Mouse (Mus musculus): ENCODE results near the gene Fbxl17. TPM values are rescaled to one million over a fixed set of nuclear protein-coding genes. Genes with fewer than 3 reads are reported as not detected.

The Fbxl17 gene
- polyA plus RNA-seq, 1 experiment: 4.1 TPM

DNA sequence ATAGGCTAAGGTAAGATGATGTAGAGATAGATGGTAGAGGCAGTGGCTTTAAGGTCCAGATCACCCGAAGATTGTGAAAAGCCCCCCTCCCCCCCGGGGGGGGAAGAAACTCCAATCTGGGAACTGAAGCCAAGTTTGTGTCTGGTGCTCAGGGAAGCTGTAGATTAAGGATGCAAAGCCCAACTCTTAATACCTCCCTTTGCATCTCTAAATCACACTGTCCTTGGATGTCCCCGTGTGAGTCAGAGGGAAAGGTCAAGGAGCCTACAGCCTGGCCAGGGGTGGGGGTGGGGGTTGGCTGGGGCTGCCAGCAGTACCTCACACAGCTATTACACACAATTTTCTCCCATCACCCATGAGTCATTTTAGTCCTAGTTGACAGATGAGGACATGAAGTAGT lies 453.4 kb downstream of the Fbxl17 start:
- Histone ChIP-seq H3K4me3 (ENCODE audit: control insufficient read depth, low read depth, low read length) (no peak overlapping the region), H3K27me3 (ENCODE audit: control insufficient read depth, insufficient read depth, low read length) (no peaks in the 10 kb centered on the region), H3K36me3 (ENCODE audit: control insufficient read depth, insufficient read depth, low read length) (no peaks in the 10 kb centered on the region), H3K4me1 (ENCODE audit: control insufficient read depth, insufficient read depth, low read length) (peaks cover 4% of the 10 kb centered on the region; the same call in 1 of the 2 replicates), H3K27ac (ENCODE audit: control insufficient read depth, insufficient read depth, low read depth, low read length) (no peak overlapping the region)
- TF ChIP-seq CTCF (IDR thresholded peaks at IDR 0.05; ENCODE audit: control insufficient read depth, insufficient read depth, insufficient replicate concordance, low read depth, low read length) (no peak), POLR2A (IDR thresholded peaks at IDR 0.05; ENCODE audit: control insufficient read depth, low read depth, low read length) (no peak)

DNA sequence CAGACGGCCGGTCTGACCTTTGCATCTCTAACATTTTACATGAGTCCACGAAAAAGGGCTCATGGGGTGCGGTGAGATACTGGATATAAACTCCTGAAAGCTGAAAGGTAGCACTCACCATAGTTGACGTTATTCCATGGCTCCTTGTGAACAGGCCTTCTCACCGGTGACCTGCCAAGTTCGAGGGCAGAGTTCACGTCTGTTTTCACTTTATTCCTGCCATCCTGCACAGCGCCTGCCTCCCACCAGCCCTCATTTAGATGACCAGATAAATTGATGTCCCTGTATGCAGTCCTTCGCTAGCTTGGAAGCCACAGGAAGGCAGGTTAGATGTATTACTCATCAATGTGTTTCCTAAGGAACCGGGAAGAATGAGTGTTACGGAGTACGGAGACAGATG lies 454.5 kb downstream of the Fbxl17 start:
- H3K4me1 ChIP-seq (ENCODE audit: control insufficient read depth, insufficient read depth, low read length): peaks cover 4% of the 10 kb centered on the region; the same call in 1 of the 2 replicates
- no peak overlapping the region for H3K27ac ChIP-seq (ENCODE audit: control insufficient read depth, insufficient read depth, low read depth, low read length)
- no peaks in the 10 kb centered on the region for H3K27me3 ChIP-seq (ENCODE audit: control insufficient read depth, insufficient read depth, low read length)
- TF ChIP-seq CTCF (IDR thresholded peaks at IDR 0.05; ENCODE audit: control insufficient read depth, insufficient read depth, insufficient replicate concordance, low read depth, low read length): no peak
- TF ChIP-seq POLR2A (IDR thresholded peaks at IDR 0.05; ENCODE audit: control insufficient read depth, low read depth, low read length): no peak
- H3K36me3 ChIP-seq (ENCODE audit: control insufficient read depth, insufficient read depth, low read length): no peaks in the 10 kb centered on the region
- no peak overlapping the region for H3K4me3 ChIP-seq (ENCODE audit: control insufficient read depth, low read depth, low read length)

DNA sequence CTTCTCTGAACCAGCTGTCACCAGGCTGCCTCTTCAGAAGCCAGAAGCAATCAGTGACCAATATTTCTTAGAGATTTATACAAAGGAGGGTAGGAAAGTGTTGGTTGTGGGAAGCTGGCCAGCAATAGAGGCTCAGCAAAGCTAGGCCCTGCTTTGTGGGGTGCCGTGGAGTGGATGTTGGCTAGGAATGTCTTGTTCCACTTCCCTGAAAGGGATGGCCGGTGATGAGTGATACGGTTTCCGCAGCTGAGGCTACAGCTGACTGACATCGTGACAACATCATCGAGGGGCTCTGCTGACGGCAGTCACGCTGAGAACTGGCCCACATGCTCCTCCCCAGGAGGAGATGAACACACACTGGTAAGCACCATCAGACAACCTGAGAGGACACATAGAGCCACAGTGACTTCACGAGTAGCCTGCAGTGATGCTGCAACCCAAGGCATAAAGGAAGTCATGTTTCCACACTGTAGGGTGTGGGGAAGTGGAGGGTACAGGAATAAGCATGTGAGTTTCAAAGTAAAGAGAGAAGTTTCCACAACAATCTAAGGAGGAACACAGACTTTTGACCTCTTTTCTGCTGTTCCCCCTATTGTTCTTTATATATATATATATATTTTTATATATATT lies 456.7 kb downstream of the Fbxl17 start:
- Histone ChIP-seq H3K4me3 (ENCODE audit: control insufficient read depth, low read depth, low read length) (no peak overlapping the region), H3K36me3 (ENCODE audit: control insufficient read depth, insufficient read depth, low read length) (no peaks in the 10 kb centered on the region), H3K27ac (ENCODE audit: control insufficient read depth, insufficient read depth, low read depth, low read length) (no peak overlapping the region), H3K4me1 (ENCODE audit: control insufficient read depth, insufficient read depth, low read length) (peaks cover 4% of the 10 kb centered on the region; the same call in 1 of the 2 replicates), H3K27me3 (ENCODE audit: control insufficient read depth, insufficient read depth, low read length) (no peaks in the 10 kb centered on the region)
- TF ChIP-seq CTCF (IDR thresholded peaks at IDR 0.05; ENCODE audit: control insufficient read depth, insufficient read depth, insufficient replicate concordance, low read depth, low read length): no peak
- no peak for TF ChIP-seq POLR2A (IDR thresholded peaks at IDR 0.05; ENCODE audit: control insufficient read depth, low read depth, low read length)

DNA sequence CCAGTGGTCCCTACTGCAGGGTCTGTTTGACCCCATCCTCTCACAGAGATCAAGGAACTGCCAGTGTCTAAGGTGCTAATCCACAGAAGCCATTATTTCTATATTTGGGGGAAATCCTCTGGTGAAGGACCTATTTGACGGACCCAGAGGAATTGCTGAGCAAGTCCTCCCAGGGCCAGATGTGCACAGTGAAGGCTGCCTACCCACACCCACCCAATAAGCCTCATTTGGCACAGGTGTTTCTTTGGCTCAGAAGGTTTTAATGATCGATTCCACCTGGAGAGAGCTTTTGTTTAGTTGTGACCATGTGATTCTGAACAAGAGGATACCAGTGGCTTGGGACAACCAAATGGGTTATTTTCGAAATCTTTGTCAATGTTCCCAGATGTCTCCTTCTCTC lies 462.3 kb downstream of the Fbxl17 start:
- TF ChIP-seq POLR2A (IDR thresholded peaks at IDR 0.05; ENCODE audit: control insufficient read depth, low read depth, low read length) (no peak), CTCF (IDR thresholded peaks at IDR 0.05; ENCODE audit: control insufficient read depth, insufficient read depth, insufficient replicate concordance, low read depth, low read length) (no peak)
- H3K4me1 ChIP-seq (ENCODE audit: control insufficient read depth, insufficient read depth, low read length): no peaks in the 10 kb centered on the region
- H3K27me3 ChIP-seq (ENCODE audit: control insufficient read depth, insufficient read depth, low read length): no peaks in the 10 kb centered on the region
- H3K27ac ChIP-seq (ENCODE audit: control insufficient read depth, insufficient read depth, low read depth, low read length): no peak overlapping the region
- H3K36me3 ChIP-seq (ENCODE audit: control insufficient read depth, insufficient read depth, low read length): no peaks in the 10 kb centered on the region
- H3K4me3 ChIP-seq (ENCODE audit: control insufficient read depth, low read depth, low read length): no peak overlapping the region

DNA sequence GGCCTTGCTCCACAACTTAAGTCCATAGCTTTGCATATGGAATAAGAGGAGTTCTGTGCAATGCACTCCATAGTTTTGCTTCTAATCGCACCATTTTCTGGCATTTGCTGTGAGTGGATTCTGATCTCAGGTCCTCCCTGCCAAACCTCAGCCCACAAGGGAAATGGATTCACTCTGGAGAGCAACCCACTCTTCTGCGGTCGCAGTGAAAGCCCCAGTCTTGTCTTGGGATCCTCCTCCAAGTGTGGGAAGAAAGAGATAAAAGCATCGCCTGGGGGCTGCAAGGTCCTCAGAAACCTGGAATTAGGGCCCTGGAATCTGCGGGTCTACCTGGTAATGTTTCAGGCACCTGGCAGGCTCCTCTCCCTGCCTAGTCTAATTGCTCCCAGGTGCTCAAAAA lies 466.7 kb downstream of the Fbxl17 start:
- no peak overlapping the region for H3K27ac ChIP-seq (ENCODE audit: control insufficient read depth, insufficient read depth, low read depth, low read length)
- no peaks in the 10 kb centered on the region for H3K4me1 ChIP-seq (ENCODE audit: control insufficient read depth, insufficient read depth, low read length)
- no peak overlapping the region for H3K4me3 ChIP-seq (ENCODE audit: control insufficient read depth, low read depth, low read length)
- H3K27me3 ChIP-seq (ENCODE audit: control insufficient read depth, insufficient read depth, low read length): no peaks in the 10 kb centered on the region
- TF ChIP-seq CTCF (IDR thresholded peaks at IDR 0.05; ENCODE audit: control insufficient read depth, insufficient read depth, insufficient replicate concordance, low read depth, low read length) (no peak), POLR2A (IDR thresholded peaks at IDR 0.05; ENCODE audit: control insufficient read depth, low read depth, low read length) (no peak)
- H3K36me3 ChIP-seq (ENCODE audit: control insufficient read depth, insufficient read depth, low read length): no peaks in the 10 kb centered on the region

DNA sequence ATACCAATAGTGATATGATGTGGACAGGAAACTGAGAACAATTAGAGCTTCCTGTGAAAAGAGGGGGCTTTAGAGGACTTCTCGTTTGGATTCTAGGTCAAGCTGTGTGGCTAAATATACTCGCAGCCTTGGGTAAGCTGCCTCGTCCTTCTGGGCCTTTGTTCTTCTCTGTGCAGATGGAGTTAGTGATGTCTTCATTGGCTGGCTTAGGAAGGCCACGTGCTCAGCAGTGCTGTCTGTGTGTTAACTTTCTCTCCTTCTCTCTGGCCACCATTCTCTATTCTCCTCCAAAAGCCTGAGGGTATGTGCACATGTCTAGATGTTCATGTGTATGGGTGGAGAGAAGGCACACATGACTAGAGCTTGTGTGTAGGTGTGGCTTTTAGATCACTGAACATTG lies 470.7 kb downstream of the Fbxl17 start:
- no peaks in the 10 kb centered on the region for H3K27me3 ChIP-seq (ENCODE audit: control insufficient read depth, insufficient read depth, low read length)
- no peaks in the 10 kb centered on the region for H3K36me3 ChIP-seq (ENCODE audit: control insufficient read depth, insufficient read depth, low read length)
- H3K4me3 ChIP-seq (ENCODE audit: control insufficient read depth, low read depth, low read length): no peak overlapping the region
- H3K4me1 ChIP-seq (ENCODE audit: control insufficient read depth, insufficient read depth, low read length): peaks cover 3% of the 10 kb centered on the region; the same call in 1 of the 2 replicates
- TF ChIP-seq CTCF (IDR thresholded peaks at IDR 0.05; ENCODE audit: control insufficient read depth, insufficient read depth, insufficient replicate concordance, low read depth, low read length): no peak
- no peak for TF ChIP-seq POLR2A (IDR thresholded peaks at IDR 0.05; ENCODE audit: control insufficient read depth, low read depth, low read length)
- no peak overlapping the region for H3K27ac ChIP-seq (ENCODE audit: control insufficient read depth, insufficient read depth, low read depth, low read length)

DNA sequence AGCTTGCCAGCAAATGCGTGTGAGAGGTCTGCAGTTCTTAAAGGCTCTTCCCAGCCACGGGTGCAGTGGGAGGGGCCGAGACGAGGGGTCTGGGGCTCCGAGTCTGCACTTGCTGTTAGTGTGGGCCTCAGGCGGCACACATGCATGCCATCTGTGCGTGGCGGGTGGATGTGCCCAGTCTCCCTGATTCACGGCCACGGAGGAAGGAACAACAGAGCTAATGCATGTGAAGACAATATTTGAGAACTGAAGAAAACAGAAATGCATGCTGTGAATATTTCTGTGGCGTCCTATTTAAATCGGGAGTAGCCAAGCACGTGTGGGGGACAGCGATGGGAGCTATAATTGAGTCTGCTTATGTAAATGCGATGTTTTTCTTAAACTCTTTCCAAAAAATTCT lies 474.6 kb downstream of the Fbxl17 start:
- Histone ChIP-seq H3K36me3 (ENCODE audit: control insufficient read depth, insufficient read depth, low read length) (no peaks in the 10 kb centered on the region), H3K27me3 (ENCODE audit: control insufficient read depth, insufficient read depth, low read length) (no peaks in the 10 kb centered on the region), H3K27ac (ENCODE audit: control insufficient read depth, insufficient read depth, low read depth, low read length) (no peak overlapping the region), H3K4me3 (ENCODE audit: control insufficient read depth, low read depth, low read length) (no peak overlapping the region), H3K4me1 (ENCODE audit: control insufficient read depth, insufficient read depth, low read length) (peaks cover 3% of the 10 kb centered on the region; the same call in 1 of the 2 replicates)
- TF ChIP-seq CTCF (IDR thresholded peaks at IDR 0.05; ENCODE audit: control insufficient read depth, insufficient read depth, insufficient replicate concordance, low read depth, low read length): no peak
- TF ChIP-seq POLR2A (IDR thresholded peaks at IDR 0.05; ENCODE audit: control insufficient read depth, low read depth, low read length): no peak
